Mouse (Mus musculus): ENCODE measurements around the gene Ccng1. TPM values are rescaled to one million over a fixed set of nuclear protein-coding genes. Genes with fewer than 3 reads are reported as not detected.

Gene Ccng1
- 20.6 and 21.3 TPM in 2 replicates for total RNA-seq (2023)

DNA sequence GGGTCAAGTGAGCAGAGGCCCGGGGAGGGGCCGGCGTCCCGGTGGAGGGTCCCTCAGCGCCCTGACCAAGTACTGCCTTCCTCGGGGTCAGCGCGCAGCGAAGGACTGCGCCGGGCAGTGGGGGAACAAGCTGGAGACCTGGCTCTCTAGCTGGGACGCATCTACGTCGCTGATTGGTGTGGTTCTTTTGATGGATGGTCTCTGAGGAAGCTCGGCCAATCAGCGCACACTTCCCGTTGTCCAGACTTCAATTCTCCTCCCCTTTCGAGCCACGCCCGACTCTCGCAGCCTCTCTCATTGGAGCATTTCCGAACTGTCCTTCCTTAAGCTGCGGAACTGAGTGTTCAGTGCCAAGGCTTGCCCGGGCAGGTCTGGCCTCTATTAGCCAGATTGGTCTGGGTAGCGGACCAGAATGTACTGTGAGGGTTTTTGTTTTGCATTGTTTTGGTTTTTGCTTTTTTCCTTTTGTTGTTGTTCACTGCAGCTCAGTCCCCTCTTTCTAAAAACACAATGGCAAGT is at the start of gene Ccng1:
Gene Ccng1, minus strand, starts transcription at position 203 of the 519 bp plus-strand sequence.

DNA sequence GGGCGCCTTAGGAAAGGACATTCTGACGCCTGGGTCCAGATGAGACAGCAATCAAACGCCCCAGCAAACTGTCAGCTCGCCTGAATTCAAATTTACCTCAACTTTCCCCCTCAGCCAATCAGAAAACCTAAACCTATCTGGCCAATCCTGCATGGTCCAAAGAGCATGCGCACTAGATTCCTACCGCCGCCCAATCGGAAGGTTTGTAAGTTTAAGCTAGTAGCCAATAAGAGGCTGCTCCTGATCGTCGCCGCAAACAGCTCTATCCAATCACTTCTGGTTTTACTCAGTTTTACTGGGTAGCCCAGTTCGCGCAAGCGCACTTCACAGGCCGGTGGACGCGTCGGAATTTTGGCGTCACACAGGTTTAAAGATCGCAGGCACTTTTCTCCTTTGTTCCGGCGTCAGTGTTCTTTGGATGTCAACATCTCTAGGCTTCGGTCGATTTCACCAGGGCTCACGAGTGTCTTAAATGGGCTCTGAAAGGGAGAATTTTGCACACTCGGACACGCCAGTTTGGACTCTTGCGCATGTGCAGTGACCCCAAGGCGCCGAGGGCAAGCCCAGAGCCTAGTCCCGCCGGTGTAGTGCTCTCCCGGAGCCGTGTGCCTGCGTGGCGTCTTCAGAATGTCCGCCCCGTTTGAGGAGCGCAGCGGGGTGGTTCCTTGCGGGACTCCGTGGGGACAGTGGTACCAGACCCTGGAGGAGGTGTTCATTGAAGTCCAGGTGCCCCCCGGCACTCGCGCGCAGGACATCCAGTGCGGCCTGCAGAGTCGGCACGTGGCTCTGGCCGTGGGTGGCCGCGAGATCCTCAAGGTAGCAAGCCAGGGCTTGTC is 21.6 kb downstream of the Ccng1 start, which contains the start of the genes Hmmr and Nudcd2:
Gene Hmmr, minus strand, starts transcription at position 84 of the 836 bp plus-strand sequence.
Gene Nudcd2, plus strand, starts transcription at position 329 of the 836 bp plus-strand sequence.

Other genes with a start within 250 kb of the Ccng1 start
- 56.6 and 67.2 TPM in 2 replicates for gene Mat2b, start 60.1 kb downstream of the Ccng1 start, total RNA-seq (2023)
- gene Hmmr, start 21.9 kb downstream of the Ccng1 start, total RNA-seq (2023), result 25.2 and 26.4 TPM in 2 replicates
- 6.6 and 11.8 TPM in 2 replicates for gene Nudcd2, start 21.6 kb downstream of the Ccng1 start, total RNA-seq (2023)

Data from neutrophil, adult 65 days (primary cell).